Mouse (Mus musculus) hematopoietic stem cell, adult 5-6 weeks (primary cell): ENCODE results near the gene Olfr1109. TPM values are rescaled to one million over a fixed set of nuclear protein-coding genes. Genes with fewer than 3 reads are reported as not detected.

ENCODE experiments used
- ATAC-seq, 2 experiments: fragments of 125-278 bp in 1 of 2; replicated peaks in 1 of 2; 2 replicates each; pipeline ENCODE4 v1.8.0; 2016 to 2017; ENCODE audit warnings: inconsistent platforms in 2 of 2, mild to moderate bottlenecking in 2 of 2, moderate number of reproducible peaks in 2 of 2, low read depth in 1 of 2, moderate TSS enrichment in 1 of 2; ENCODE audit not compliant: low FRiP score in 2 of 2, poor library complexity in 2 of 2, severe bottlenecking in 2 of 2, insufficient read depth in 1 of 2, low TSS enrichment in 1 of 2
- total RNA-seq: library from RNA; stranded (forward); fragments of 172-1452, 232-1000 nt; gene quantifications from 2 replicates; pipeline ENCODE4 v1.2.3, GENCODE M21; 2017

The Olfr1109 gene
- total RNA-seq: not detected in 2 replicates

- ATAC-seq: no peak
These were observed at the start of gene Olfr1109 for GRCm38 (mm10) chr2:87095908-87096307. Gene Olfr1109 (minus strand): TSS chr2:87096008.

- ATAC-seq: no peak
These were observed 44.4 kb upstream of the Olfr1109 start, which contains the start of gene Olfr1110 for GRCm38 (mm10) chr2:87140200-87140599. Gene Olfr1110 (minus strand): TSS chr2:87140300.

- ATAC-seq: no peak
These were observed 18.7 kb upstream of the Olfr1109 start, which contains the start of gene Olfr259 for GRCm38 (mm10) chr2:87114467-87114866. Gene Olfr259 (minus strand): TSS chr2:87114567.

- ATAC-seq: no peak
These were observed 20.1 kb downstream of the Olfr1109 start, which contains the start of gene Olfr1107 for GRCm38 (mm10) chr2:87075717-87076116. Gene Olfr1107 (minus strand): TSS chr2:87075817.

- ATAC-seq: no peak
These were observed 43.6 kb downstream of the Olfr1109 start, which contains the start of gene Olfr1106 for GRCm38 (mm10) chr2:87052173-87052572. Gene Olfr1106 (minus strand): TSS chr2:87052273.

Other genes starting within 250 kb of the Olfr1109 start
- not detected in 2 replicates for gene Olfr1095, start 244.3 kb downstream of the Olfr1109 start, total RNA-seq
- not detected in 2 replicates for gene Gm13723, start 221.2 kb downstream of the Olfr1109 start, total RNA-seq
- not detected in 2 replicates for gene Olfr1097, start 203.8 kb downstream of the Olfr1109 start, total RNA-seq
- not detected in 2 replicates for gene Olfr1098, start 171.5 kb downstream of the Olfr1109 start, total RNA-seq
- gene Olfr1099, start 135.3 kb downstream of the Olfr1109 start, total RNA-seq: not detected in 2 replicates
- gene Olfr1100, start 116.1 kb downstream of the Olfr1109 start, total RNA-seq: not detected in 2 replicates
- not detected in 2 replicates for gene Olfr1101, start 104.8 kb downstream of the Olfr1109 start, total RNA-seq
- not detected in 2 replicates for gene Olfr1102, start 97.6 kb downstream of the Olfr1109 start, total RNA-seq
- gene Olfr1104, start 68.9 kb downstream of the Olfr1109 start, total RNA-seq: not detected in 2 replicates
- not detected in 2 replicates for gene Olfr1105, start 59.5 kb downstream of the Olfr1109 start, total RNA-seq
- gene Olfr1106, start 43.7 kb downstream of the Olfr1109 start, total RNA-seq: not detected in 2 replicates
- not detected in 2 replicates for gene Olfr1107, start 20.2 kb downstream of the Olfr1109 start, total RNA-seq
- not detected in 2 replicates for gene Olfr259, start 18.6 kb upstream of the Olfr1109 start, total RNA-seq
- not detected in 2 replicates for gene Olfr1110, start 44.3 kb upstream of the Olfr1109 start, total RNA-seq
- gene Olfr1111, start 56.6 kb upstream of the Olfr1109 start, total RNA-seq: not detected in 2 replicates
- gene Olfr1112, start 91.8 kb upstream of the Olfr1109 start, total RNA-seq: not detected in 2 replicates
- not detected in 2 replicates for gene Olfr1113, start 113.0 kb upstream of the Olfr1109 start, total RNA-seq
- gene Olfr1115, start 152.0 kb upstream of the Olfr1109 start, total RNA-seq: not detected in 2 replicates
- not detected in 2 replicates for gene Olfr1116, start 171.5 kb upstream of the Olfr1109 start, total RNA-seq
- not detected in 2 replicates for gene Olfr1118, start 211.6 kb upstream of the Olfr1109 start, total RNA-seq